Comparison of ENCODE assay signal across 19 mouse cellular contexts in genomic region chr9:116408116-116408515, GRCm38 (mm10).
"Had no signal": no experiment of that assay in that cellular context is flagged by ENCODE, and none has a peak within 500 bp of the region (broad histone marks: within the 10 kb centered on the region; RNA-seq: fewer than 3 reads in every experiment).

No protein-coding gene starts in this region.

- H3K27me3 ChIP-seq: midbrain, embryonic 12.5 days; neural tube, embryonic 13.5 days; neural tube, embryonic 15.5 days had no signal

- H3K4me2 ChIP-seq: lung, embryonic 14.5 days; midbrain, embryonic 12.5 days; neural tube, embryonic 13.5 days; neural tube, embryonic 15.5 days had no signal

- H3K27ac ChIP-seq: midbrain, embryonic 10.5 days; midbrain, embryonic 12.5 days; neural tube, embryonic 13.5 days; neural tube, embryonic 15.5 days had no signal

- H3K36me3 ChIP-seq: midbrain, embryonic 10.5 days; midbrain, embryonic 12.5 days; neural tube, embryonic 13.5 days; neural tube, embryonic 15.5 days had no signal

- DNase-seq: lung, adult 18-20 months; lung, embryonic 14.5 days; lung, postnatal 10 days; lung, postnatal 4 days; midbrain, embryonic 14.5 days; retina, postnatal 1 day; right cerebral cortex, adult 18-20 months; right cerebral cortex, postnatal 25 days; right cerebral cortex, postnatal 4 days; spleen, adult 18-20 months; thymus, adult 18-20 months; thymus, postnatal 14 days; thymus, postnatal 36 days had no signal

- H3K4me1 ChIP-seq: midbrain, embryonic 10.5 days; midbrain, embryonic 12.5 days; neural tube, embryonic 15.5 days had no signal

- H3K9me3 ChIP-seq: midbrain, embryonic 10.5 days; neural tube, embryonic 15.5 days had no signal

- H3K4me3 ChIP-seq: midbrain, embryonic 10.5 days; midbrain, embryonic 12.5 days; myocyte; neural tube, embryonic 13.5 days; neural tube, embryonic 15.5 days had no signal

- H3K9ac ChIP-seq: lung, embryonic 14.5 days; midbrain, embryonic 12.5 days; neural tube, embryonic 13.5 days; neural tube, embryonic 15.5 days had no signal

- ATAC-seq: midbrain, embryonic 16.5 days had no signal
